Mouse (Mus musculus): Measurements from ENCODE around the gene Atp9a. TPM values are rescaled to one million over a fixed set of nuclear protein-coding genes. Genes with fewer than 3 reads are reported as not detected.

Gene Atp9a
- polyA plus RNA-seq (2012; ENCODE audit: insufficient read depth, insufficient read length, low replicate concordance, missing spikeins): not detected in 2 replicates

GRCm38 (mm10) chr2:168742059-168742627 lies at the start of gene Atp9a:
TSS of gene Atp9a (minus strand) at chr2:168742409.
- WGBS: 5% methylated on average over 33 of the region's 33 CpGs
- Histone ChIP-seq H3K27ac (ENCODE audit: insufficient read depth, low read depth, low read length) (0 out of 2 replicates have a peak within 1 kb of the TSS, but pooled peaks have one; percentile 11), H3K4me3 (ENCODE audit: insufficient read depth, low read depth, low read length) (peak within 1 kb of the TSS; percentile 93), H3K4me1 (ENCODE audit: control insufficient read depth, insufficient read depth, low read length) (no peaks in the 10 kb centered on the region; the same call in 1 of the 2 replicates)
- no peak for TF ChIP-seq POLR2A (IDR thresholded peaks at IDR 0.05; ENCODE audit: insufficient read depth, low read depth, low read length)
- no peak for TF ChIP-seq CTCF (IDR thresholded peaks at IDR 0.05; ENCODE audit: insufficient read depth, low read depth, low read length)

GRCm38 (mm10) chr2:168791115-168791802 lies 49.0 kb upstream of the Atp9a start:
- H3K4me1 ChIP-seq (ENCODE audit: control insufficient read depth, insufficient read depth, low read length): no peaks in the 10 kb centered on the region
- TF ChIP-seq CTCF (IDR thresholded peaks at IDR 0.05; ENCODE audit: insufficient read depth, low read depth, low read length): no peak
- no peak for TF ChIP-seq POLR2A (IDR thresholded peaks at IDR 0.05; ENCODE audit: insufficient read depth, low read depth, low read length)
- no peak overlapping the region for H3K4me3 ChIP-seq (ENCODE audit: insufficient read depth, low read depth, low read length)
- 77% methylated on average over 4 of the region's 4 CpGs for WGBS
- no peak overlapping the region for H3K27ac ChIP-seq (ENCODE audit: insufficient read depth, low read depth, low read length)

DNA sequence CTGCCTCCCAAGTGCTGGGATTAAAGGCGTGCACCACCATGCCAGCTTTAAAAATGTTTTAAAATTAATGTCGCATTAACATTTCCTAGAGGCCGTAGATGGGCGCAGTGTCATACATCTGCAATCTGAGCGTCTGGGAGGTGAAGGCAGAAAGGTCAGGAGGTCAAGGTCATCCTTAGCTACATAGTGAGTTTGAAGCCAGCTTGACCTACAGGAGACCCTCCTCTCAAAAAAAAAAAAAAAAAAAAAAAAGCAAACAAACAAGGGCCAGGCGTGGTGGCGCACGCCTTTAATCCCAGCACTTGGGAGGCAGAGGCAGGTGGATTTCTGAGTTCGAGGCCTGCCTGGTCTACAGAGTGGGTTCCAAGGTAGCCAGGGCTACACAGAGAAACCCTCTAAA lies 44.0 kb upstream of the Atp9a start:
- Histone ChIP-seq H3K4me1 (ENCODE audit: control insufficient read depth, insufficient read depth, low read length) (no peaks in the 10 kb centered on the region), H3K27ac (ENCODE audit: insufficient read depth, low read depth, low read length) (no peak overlapping the region), H3K4me3 (ENCODE audit: insufficient read depth, low read depth, low read length) (no peak overlapping the region)
- TF ChIP-seq POLR2A (IDR thresholded peaks at IDR 0.05; ENCODE audit: insufficient read depth, low read depth, low read length) (no peak), CTCF (IDR thresholded peaks at IDR 0.05; ENCODE audit: insufficient read depth, low read depth, low read length) (no peak)
- 95% methylated on average over 9 of the region's 9 CpGs for WGBS

- H3K4me1 ChIP-seq (ENCODE audit: control insufficient read depth, insufficient read depth, low read length): no peaks in the 10 kb centered on the region
- WGBS: 73% methylated on average over 9 of the region's 9 CpGs
- H3K4me3 ChIP-seq (ENCODE audit: insufficient read depth, low read depth, low read length): no peak overlapping the region
- TF ChIP-seq CTCF (IDR thresholded peaks at IDR 0.05; ENCODE audit: insufficient read depth, low read depth, low read length): no peak
- no peak overlapping the region for H3K27ac ChIP-seq (ENCODE audit: insufficient read depth, low read depth, low read length)
These were observed 38.4 kb upstream of the Atp9a start for GRCm38 (mm10) chr2:168780596-168780995.

DNA sequence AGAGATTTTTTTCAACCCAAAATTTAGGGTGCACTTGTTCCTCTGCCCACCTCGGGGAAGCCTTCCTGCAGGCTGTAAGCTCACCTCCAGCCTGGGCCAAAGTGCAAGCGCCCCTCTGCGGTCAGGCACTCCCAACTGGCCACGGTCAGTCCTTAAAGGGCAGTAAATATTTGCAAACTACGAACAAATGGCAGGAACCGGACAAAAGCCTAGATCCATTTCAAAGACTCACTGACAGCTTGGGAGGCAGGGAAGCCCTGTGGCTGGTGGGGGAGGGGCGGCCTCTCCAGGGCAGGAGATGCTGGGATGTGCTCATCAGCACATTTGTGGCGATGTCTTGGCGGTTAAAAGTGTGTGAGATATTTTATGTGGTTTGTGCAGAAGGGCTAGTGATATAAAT lies 37.8 kb upstream of the Atp9a start:
- WGBS: 51% methylated on average over 9 of the region's 9 CpGs

DNA sequence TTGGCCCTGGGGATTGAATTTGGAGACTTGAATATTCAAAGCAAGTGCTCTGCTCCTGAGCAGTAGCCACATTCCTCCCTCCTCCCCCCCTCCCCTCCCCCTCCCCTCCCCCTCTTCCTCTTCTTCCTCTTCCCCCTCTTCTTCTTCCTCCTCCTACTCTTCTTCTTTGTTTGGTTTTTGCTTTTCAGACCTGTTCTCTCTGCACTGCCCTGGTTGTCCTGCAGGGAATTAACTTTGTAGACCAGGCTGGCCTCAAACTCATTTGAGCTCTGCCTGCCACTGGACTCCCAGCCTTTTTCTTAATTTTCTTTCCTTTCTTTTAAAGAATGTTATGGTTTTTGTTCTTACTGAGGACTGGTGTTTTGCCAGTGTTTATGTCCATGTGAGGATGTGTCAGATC lies 35.3 kb upstream of the Atp9a start:
- H3K27ac ChIP-seq (ENCODE audit: insufficient read depth, low read depth, low read length): no peak overlapping the region
- H3K4me3 ChIP-seq (ENCODE audit: insufficient read depth, low read depth, low read length): no peak overlapping the region
- TF ChIP-seq CTCF (IDR thresholded peaks at IDR 0.05; ENCODE audit: insufficient read depth, low read depth, low read length) (no peak), POLR2A (IDR thresholded peaks at IDR 0.05; ENCODE audit: insufficient read depth, low read depth, low read length) (no peak)
- H3K4me1 ChIP-seq (ENCODE audit: control insufficient read depth, insufficient read depth, low read length): no peaks in the 10 kb centered on the region

More for the DNA sequence above, 37.8 kb upstream of the Atp9a start:
- TF ChIP-seq CTCF (IDR thresholded peaks at IDR 0.05; ENCODE audit: insufficient read depth, low read depth, low read length) (no peak), POLR2A (IDR thresholded peaks at IDR 0.05; ENCODE audit: insufficient read depth, low read depth, low read length) (no peak)
- H3K4me3 ChIP-seq (ENCODE audit: insufficient read depth, low read depth, low read length): no peak overlapping the region
- no peak overlapping the region for H3K27ac ChIP-seq (ENCODE audit: insufficient read depth, low read depth, low read length)
- no peaks in the 10 kb centered on the region for H3K4me1 ChIP-seq (ENCODE audit: control insufficient read depth, insufficient read depth, low read length)

DNA sequence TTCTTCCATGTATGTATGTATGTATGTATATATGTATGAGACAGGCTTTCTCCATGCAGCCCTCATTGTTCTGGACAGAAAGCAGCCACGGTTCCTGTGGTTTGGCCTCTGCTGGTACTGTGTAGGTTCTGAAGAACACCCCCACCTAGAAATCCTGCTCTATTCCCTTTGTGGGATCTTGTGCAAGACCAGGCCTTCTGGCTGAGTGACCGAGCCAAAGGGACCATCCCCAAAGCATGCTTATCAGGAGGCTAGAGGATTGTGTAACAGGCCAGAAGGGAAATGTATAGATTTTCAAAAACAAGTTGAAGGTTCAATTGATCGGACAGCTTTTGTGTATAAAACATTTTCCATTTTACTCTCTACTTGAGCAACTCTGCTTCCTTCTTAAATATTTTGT lies 34.0 kb upstream of the Atp9a start:
- TF ChIP-seq CTCF (IDR thresholded peaks at IDR 0.05; ENCODE audit: insufficient read depth, low read depth, low read length) (no peak), POLR2A (IDR thresholded peaks at IDR 0.05; ENCODE audit: insufficient read depth, low read depth, low read length) (no peak)
- WGBS: 89% methylated on average over 3 of the region's 3 CpGs
- Histone ChIP-seq H3K4me3 (ENCODE audit: insufficient read depth, low read depth, low read length) (no peak overlapping the region), H3K27ac (ENCODE audit: insufficient read depth, low read depth, low read length) (no peak overlapping the region), H3K4me1 (ENCODE audit: control insufficient read depth, insufficient read depth, low read length) (no peaks in the 10 kb centered on the region)

- H3K4me3 ChIP-seq (ENCODE audit: insufficient read depth, low read depth, low read length): no peak overlapping the region
- H3K27ac ChIP-seq (ENCODE audit: insufficient read depth, low read depth, low read length): no peak overlapping the region
- WGBS: 54% methylated on average over 8 of the region's 8 CpGs
- TF ChIP-seq POLR2A (IDR thresholded peaks at IDR 0.05; ENCODE audit: insufficient read depth, low read depth, low read length): no peak
- TF ChIP-seq CTCF (IDR thresholded peaks at IDR 0.05; ENCODE audit: insufficient read depth, low read depth, low read length): no peak
- 0 out of 2 replicates have a peak, but pooled peaks cover 13% of the 10 kb centered on the region for H3K4me1 ChIP-seq (ENCODE audit: control insufficient read depth, insufficient read depth, low read length)
These were observed 27.1 kb upstream of the Atp9a start for GRCm38 (mm10) chr2:168769259-168769658.

GRCm38 (mm10) chr2:168767582-168767981 lies 25.4 kb upstream of the Atp9a start, which contains the start of gene Sall4:
TSS of gene Sall4 (minus strand) at chr2:168767943.
- Histone ChIP-seq H3K4me3 (ENCODE audit: insufficient read depth, low read depth, low read length) (no peak within 1 kb of the TSS), H3K4me1 (ENCODE audit: control insufficient read depth, insufficient read depth, low read length) (0 out of 2 replicates have a peak, but pooled peaks cover 13% of the 10 kb centered on the region), H3K27ac (ENCODE audit: insufficient read depth, low read depth, low read length) (no peak within 1 kb of the TSS)
- TF ChIP-seq CTCF (IDR thresholded peaks at IDR 0.05; ENCODE audit: insufficient read depth, low read depth, low read length): no peak
- no peak for TF ChIP-seq POLR2A (IDR thresholded peaks at IDR 0.05; ENCODE audit: insufficient read depth, low read depth, low read length)
- WGBS: 26% methylated on average over 10 of the region's 10 CpGs
